Mouse (Mus musculus) hindlimb bud, embryonic 11.5 days (tissue): ENCODE measurements around the gene Kcnv2.

ENCODE experiments used
- DNase-seq: peaks from one replicate; pipeline ENCODE4 v3.0.0-alpha.2; 2012; ENCODE audit warnings: low read depth, low spot score; ENCODE audit errors: extremely low spot score

The Kcnv2 gene

GRCm38 (mm10) chr19:27363891-27364290 is 41.5 kb downstream of the Kcnv2 start:
- DNase-seq, result no peak

GRCm38 (mm10) chr19:27364521-27364931 is 42.1 kb downstream of the Kcnv2 start:
- no peak for DNase-seq

- DNase-seq, result no peak
These were observed 43.8 kb downstream of the Kcnv2 start for GRCm38 (mm10) chr19:27366113-27366746.

GRCm38 (mm10) chr19:27369461-27370135 is 47.2 kb downstream of the Kcnv2 start:
- DNase-seq, result no peak

- DNase-seq, result no peak
These were observed 47.8 kb downstream of the Kcnv2 start for GRCm38 (mm10) chr19:27370174-27370573.

- no peak for DNase-seq
These were observed 48.4 kb downstream of the Kcnv2 start for GRCm38 (mm10) chr19:27370784-27371183.

- no peak for DNase-seq
These were observed 57.5 kb downstream of the Kcnv2 start for GRCm38 (mm10) chr19:27379712-27380401.

- no peak for DNase-seq
These were observed 59.7 kb downstream of the Kcnv2 start for GRCm38 (mm10) chr19:27382131-27382530.

- no peak for DNase-seq
These were observed 60.9 kb downstream of the Kcnv2 start for GRCm38 (mm10) chr19:27383266-27383665.

- DNase-seq, result no peak
These were observed 62.9 kb downstream of the Kcnv2 start for GRCm38 (mm10) chr19:27385304-27385703.
